ENCODE assay signal across 1 mouse cellular context in the genomic region with DNA sequence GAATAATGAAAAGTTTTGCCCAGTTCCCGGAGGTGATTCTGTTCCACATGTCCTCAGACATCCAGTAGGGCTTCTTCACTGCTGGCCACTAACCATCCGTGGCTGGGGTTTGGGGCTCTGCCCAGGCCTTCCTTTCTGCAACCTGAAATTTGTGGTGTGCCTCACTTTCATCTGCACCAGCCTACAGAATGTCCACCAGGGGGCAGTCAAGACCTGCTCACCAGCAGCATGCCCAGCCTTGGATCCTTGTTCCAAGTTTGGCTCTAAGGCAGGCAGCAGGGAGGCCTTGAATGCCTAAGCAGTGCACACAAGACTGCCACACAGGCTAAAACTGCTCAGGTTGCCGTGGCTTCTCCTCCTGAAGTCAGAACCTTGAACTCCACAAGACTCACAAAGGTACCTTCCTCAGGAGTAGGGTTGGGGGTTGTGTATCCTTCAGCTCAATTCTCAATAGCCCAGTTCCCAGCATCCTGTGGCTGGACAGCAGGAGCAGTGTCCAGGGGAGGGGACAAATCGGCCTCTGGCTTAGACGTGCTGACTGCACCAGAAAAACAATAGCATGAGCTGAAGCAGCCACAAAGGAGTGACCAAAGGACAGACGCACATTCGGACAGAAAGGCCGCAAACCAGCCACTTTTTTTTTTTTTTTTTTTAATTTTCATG.
TF ChIP-seq lines count a peak whose summit lies in the region.

No protein-coding gene starts in this region.

TF ChIP-seq in CH12.LX, 34 proteins besides CTCF, POLR2A, EP300 and RAD21 (continued from another document):
- TF ChIP-seq UBTF (IDR thresholded peaks at IDR 0.05; ENCODE audit: low read depth, low read length) (no peak), ZC3H11A (IDR thresholded peaks at IDR 0.05; ENCODE audit: low read depth, low read length) (peak; percentile 98), JUND (conservative IDR thresholded peaks at IDR 0.05; ENCODE audit: low read depth, low read length) (no peak), MAFK (IDR thresholded peaks at IDR 0.05; ENCODE audit: insufficient replicate concordance, low read length) (no peak), ELF1 (IDR thresholded peaks at IDR 0.05; ENCODE audit: low read depth, low read length) (peak; percentile 33; the same call in 1 of the 2 replicates), SMC3 (IDR thresholded peaks at IDR 0.05; ENCODE audit: low read depth, low read length) (peak; percentile 99), RCOR1 (conservative IDR thresholded peaks at IDR 0.05; ENCODE audit: low read depth, low read length) (no peak), BHLHE40 (IDR thresholded peaks at IDR 0.05; ENCODE audit: low read depth, low read length) (0 out of 2 replicates have a peak, but pooled peaks have one; percentile 31), POLR2AphosphoS2 (IDR thresholded peaks at IDR 0.05; ENCODE audit: low read depth, low read length) (no peak), HCFC1 (IDR thresholded peaks at IDR 0.05; ENCODE audit: low read depth, low read length) (no peak), MEF2A (IDR thresholded peaks at IDR 0.05; ENCODE audit: borderline replicate concordance, low read depth, low read length) (peak; percentile 53; the same call in 1 of the 2 replicates), GABPA (IDR thresholded peaks at IDR 0.05; ENCODE audit: insufficient replicate concordance, low read depth, low read length) (no peak), E2F4 (IDR thresholded peaks at IDR 0.05; ENCODE audit: insufficient replicate concordance, low read depth, low read length) (no peak), ZKSCAN1 (IDR thresholded peaks at IDR 0.05; ENCODE audit: borderline replicate concordance, low read depth, low read length) (no peak), USF1 (IDR thresholded peaks at IDR 0.05; ENCODE audit: low read depth, low read length) (no peak), ZNF384 (IDR thresholded peaks at IDR 0.05; ENCODE audit: low read depth, low read length) (no peak), USF2 (conservative IDR thresholded peaks at IDR 0.05; ENCODE audit: low read depth, low read length) (no peak), MYC (IDR thresholded peaks at IDR 0.05; ENCODE audit: low read depth, low read length) (peak; percentile 55), PAX5 (IDR thresholded peaks at IDR 0.05; ENCODE audit: low read length) (no peak), KAT2A (IDR thresholded peaks at IDR 0.05; ENCODE audit: insufficient replicate concordance, low read length) (no peak), ETS1 (conservative IDR thresholded peaks at IDR 0.05; ENCODE audit: low read depth, low read length) (peak; percentile 13; the same call in 1 of the 2 replicates), MAX (IDR thresholded peaks at IDR 0.05; ENCODE audit: low read length) (peak; percentile 52; the same call in 1 of the 2 replicates), TCF12 (IDR thresholded peaks at IDR 0.05; ENCODE audit: low read depth, low read length) (0 out of 2 replicates have a peak, but pooled peaks have one; percentile 11), IRF4 (IDR thresholded peaks at IDR 0.05; ENCODE audit: low read depth, low read length) (peak; percentile 53; the same call in 1 of the 2 replicates), MAZ (IDR thresholded peaks at IDR 0.05; ENCODE audit: low read depth, low read length) (peak; percentile 47; the same call in 1 of the 2 replicates), NRF1 (IDR thresholded peaks at IDR 0.05; ENCODE audit: low read depth, low read length) (0 out of 2 replicates have a peak, but pooled peaks have one; percentile 10), CHD1 (IDR thresholded peaks at IDR 0.05; ENCODE audit: low read depth, low read length) (no peak), CHD2 (IDR thresholded peaks at IDR 0.05; ENCODE audit: low read length) (no peak), ZMIZ1 (IDR thresholded peaks at IDR 0.05; ENCODE audit: low read depth, low read length) (no peak)
TF ChIP-seq in CH12.LX: peak in this region for 13.
